Mouse (Mus musculus) hindbrain, embryonic 10.5 days (tissue): ENCODE data around the gene Enox1. TPM values are rescaled to one million over a fixed set of nuclear protein-coding genes. Genes with fewer than 3 reads are reported as not detected.

ENCODE experiments used
- DNase-seq: peaks from one replicate; pipeline ENCODE4 v3.0.0-alpha.2; 2017; ENCODE audit warnings: low spot score
- H3K27ac ChIP-seq: fragments of 300-500 bp; sonication (generic); 2 replicates; pipeline ENCODE4 v1.5.1; 2016; ENCODE audit warnings: mild to moderate bottlenecking, moderate library complexity
- H3K27me3 ChIP-seq: fragments of 300-500 bp; sonication (generic); 2 replicates; pipeline ENCODE4 v1.6.1; 2016; ENCODE audit warnings: mild to moderate bottlenecking; ENCODE audit not compliant: poor library complexity, insufficient read depth, severe bottlenecking
- H3K36me3 ChIP-seq: fragments of 300-500 bp; sonication (generic); 2 replicates; pipeline ENCODE4 v1.6.1; 2016; ENCODE audit warnings: mild to moderate bottlenecking, moderate library complexity
- H3K4me1 ChIP-seq: fragments of 300-500 bp; sonication (generic); replicated peaks from 2 replicates; pipeline ENCODE4 v1.6.1; 2016; ENCODE audit warnings: mild to moderate bottlenecking
- H3K4me3 ChIP-seq: fragments of 300-500 bp; sonication (generic); 2 replicates; pipeline ENCODE4 v1.5.1; 2016; ENCODE audit warnings: mild to moderate bottlenecking, moderate library complexity
- H3K9me3 ChIP-seq: fragments of 300-500 bp; sonication (generic); 2 replicates; pipeline ENCODE4 v1.6.1; 2016; ENCODE audit warnings: mild to moderate bottlenecking, moderate library complexity
- WGBS: fragments of 180-500 bp; shearing (Covaris S2); methylation state at CpG from one replicate; pipeline ENCODE4 v1.1.7; 2016; 5-methylcytosine and 5-hydroxymethylcytosine counted together
- polyA plus RNA-seq: library from polyadenylated mRNA; unstranded; fragments of >200 nt; fragmentation: Nextera tagmentation; extraction: Ambion mirVana; gene quantifications from 2 replicates; pipeline ENCODE4 v1.2.1, GENCODE M21; 2016

Enox1 gene
- polyA plus RNA-seq, 1 experiment from 2014 or later, result 17.6 TPM

DNA sequence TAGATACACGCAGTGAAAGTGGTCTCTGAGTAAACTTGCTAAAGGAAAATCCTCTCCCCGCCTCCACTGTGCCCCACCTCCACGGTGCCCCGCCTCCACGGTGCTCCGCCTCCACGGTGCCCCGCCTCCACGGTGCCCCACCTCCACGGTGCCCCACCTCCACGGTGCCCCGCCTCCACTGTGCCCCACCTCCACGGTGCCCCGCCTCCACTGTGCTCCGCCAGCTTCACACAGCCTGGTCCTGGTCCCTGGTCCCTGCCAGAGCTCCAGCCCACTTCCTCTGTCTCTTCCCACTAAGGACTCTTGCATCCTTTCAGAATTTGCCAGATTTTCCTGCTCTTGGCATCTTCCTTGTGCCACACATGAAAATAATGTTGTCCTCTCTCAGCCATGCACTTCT is 326.5 kb downstream of the Enox1 start:
- Histone ChIP-seq H3K4me3 (no peak overlapping the region), H3K36me3 (no peaks in the 10 kb centered on the region), H3K4me1 (0 out of 2 replicates have a peak, but pooled peaks cover 9% of the 10 kb centered on the region), H3K27ac (no peak overlapping the region), H3K27me3 (no peaks in the 10 kb centered on the region), H3K9me3 (no peaks in the 10 kb centered on the region)
- DNase-seq, result no peak
- 41% methylated on average over 15 of the region's 15 CpGs for WGBS

DNA sequence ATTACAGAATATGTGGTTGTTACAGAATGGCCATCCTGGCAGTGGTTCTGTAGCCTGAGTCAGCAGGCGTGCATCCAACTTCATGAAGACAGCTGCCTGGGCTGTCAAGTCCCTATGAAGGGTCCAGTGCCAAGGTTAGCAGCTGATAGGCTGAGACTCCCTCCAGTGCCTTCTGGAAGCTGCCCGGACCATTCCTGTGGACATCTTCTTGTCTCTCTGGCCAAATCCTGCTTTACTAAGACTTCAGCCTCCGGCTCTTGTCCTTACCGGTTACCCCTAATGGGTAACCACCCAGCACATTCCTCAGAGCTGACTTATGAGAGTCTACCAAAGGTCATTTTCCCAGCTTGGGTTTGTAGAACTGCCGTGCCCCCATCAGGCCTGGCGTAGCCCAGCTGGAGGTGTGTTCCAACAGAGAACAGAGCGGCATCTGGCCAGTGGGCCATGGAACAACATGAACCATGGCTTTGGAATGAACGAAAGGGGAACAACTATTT is 328.4 kb downstream of the Enox1 start:
- Histone ChIP-seq H3K36me3 (no peaks in the 10 kb centered on the region), H3K9me3 (no peaks in the 10 kb centered on the region), H3K4me3 (no peak overlapping the region), H3K27ac (no peak overlapping the region), H3K4me1 (0 out of 2 replicates have a peak, but pooled peaks cover 9% of the 10 kb centered on the region), H3K27me3 (no peaks in the 10 kb centered on the region)
- 82% methylated on average over 8 of the region's 8 CpGs for WGBS
- DNase-seq, result no peak

DNA sequence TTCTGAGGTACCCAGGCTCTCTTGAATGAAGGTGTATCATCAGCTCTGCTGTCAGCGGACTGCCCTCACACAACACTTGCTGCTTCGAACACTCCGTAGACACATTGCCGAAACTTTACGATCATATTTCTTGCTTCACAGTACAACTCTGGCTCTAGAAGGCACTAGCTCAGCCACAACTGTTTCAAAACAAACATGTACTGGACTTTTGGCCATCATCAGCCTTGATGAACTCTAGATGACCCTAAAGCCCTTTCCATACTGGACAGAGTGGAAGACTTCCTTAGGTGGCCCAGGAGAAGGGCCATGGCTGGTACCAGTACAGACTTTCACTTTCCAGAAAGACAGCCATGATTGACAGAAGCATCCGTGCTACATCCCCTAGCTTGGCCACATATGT is 334.1 kb downstream of the Enox1 start:
- Histone ChIP-seq H3K27ac (no peak overlapping the region), H3K4me3 (no peak overlapping the region), H3K27me3 (no peaks in the 10 kb centered on the region), H3K9me3 (no peaks in the 10 kb centered on the region), H3K36me3 (no peaks in the 10 kb centered on the region), H3K4me1 (0 out of 2 replicates have a peak, but pooled peaks cover 5% of the 10 kb centered on the region)
- no peak for DNase-seq
- WGBS, result 93% methylated on average over 6 of the region's 6 CpGs

DNA sequence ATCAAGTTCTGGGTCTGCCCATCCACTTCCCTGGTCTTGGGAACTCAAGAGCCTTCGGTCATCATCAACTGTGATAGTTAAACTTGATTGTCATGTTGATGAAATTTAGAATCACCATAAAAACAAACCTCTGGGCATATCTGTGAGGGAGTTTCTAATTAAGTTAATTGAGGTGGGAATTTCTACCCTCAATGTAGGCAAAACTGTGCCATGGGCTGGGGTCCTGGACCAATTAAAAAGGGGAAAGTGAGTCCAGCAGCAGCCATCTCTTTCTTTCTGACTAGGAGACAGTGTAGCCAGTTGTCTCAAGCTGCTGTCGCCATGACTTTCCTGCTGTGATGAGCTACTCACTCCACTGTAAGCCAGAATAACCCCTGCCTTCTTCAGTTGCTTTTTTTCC is 335.2 kb downstream of the Enox1 start:
- Histone ChIP-seq H3K9me3 (no peaks in the 10 kb centered on the region), H3K27me3 (no peaks in the 10 kb centered on the region), H3K27ac (no peak overlapping the region), H3K4me1 (0 out of 2 replicates have a peak, but pooled peaks cover 5% of the 10 kb centered on the region), H3K4me3 (no peak overlapping the region), H3K36me3 (no peaks in the 10 kb centered on the region)
- DNase-seq, result no peak
- WGBS, result 84% methylated on average over 2 of the region's 2 CpGs

DNA sequence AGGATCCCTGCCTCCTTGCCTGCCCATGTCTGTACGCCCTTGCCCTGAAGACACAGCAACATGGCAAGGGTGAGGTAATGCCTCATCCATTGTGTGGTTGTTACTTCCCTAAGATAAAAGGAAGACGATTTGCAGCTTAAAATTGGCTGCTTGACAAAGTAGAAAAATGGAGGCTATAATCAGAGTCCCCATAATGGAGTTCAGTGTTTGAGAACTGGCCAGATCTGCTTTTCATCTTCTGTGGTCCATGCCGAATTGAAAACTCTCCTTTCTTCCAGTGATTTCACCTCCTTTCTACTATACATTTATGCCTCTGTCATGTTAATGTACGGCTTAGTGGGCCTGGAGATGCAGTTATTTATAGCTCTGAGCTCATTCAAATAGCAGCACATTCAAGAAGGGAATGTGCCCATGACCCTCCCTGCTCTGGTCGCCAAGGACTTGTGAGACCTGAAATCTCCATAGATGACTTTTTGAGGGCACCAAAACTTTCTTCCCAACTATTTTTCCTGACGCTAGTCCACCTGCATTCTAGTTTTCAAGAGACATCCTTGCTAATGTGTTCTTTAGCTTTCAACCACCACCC is 343.5 kb downstream of the Enox1 start:
- Histone ChIP-seq H3K4me3 (no peak overlapping the region), H3K4me1 (no peaks in the 10 kb centered on the region), H3K36me3 (no peaks in the 10 kb centered on the region), H3K27me3 (no peaks in the 10 kb centered on the region), H3K27ac (no peak overlapping the region), H3K9me3 (no peaks in the 10 kb centered on the region)
- 80% methylated on average over 6 of the region's 6 CpGs for WGBS
- DNase-seq, result no peak

DNA sequence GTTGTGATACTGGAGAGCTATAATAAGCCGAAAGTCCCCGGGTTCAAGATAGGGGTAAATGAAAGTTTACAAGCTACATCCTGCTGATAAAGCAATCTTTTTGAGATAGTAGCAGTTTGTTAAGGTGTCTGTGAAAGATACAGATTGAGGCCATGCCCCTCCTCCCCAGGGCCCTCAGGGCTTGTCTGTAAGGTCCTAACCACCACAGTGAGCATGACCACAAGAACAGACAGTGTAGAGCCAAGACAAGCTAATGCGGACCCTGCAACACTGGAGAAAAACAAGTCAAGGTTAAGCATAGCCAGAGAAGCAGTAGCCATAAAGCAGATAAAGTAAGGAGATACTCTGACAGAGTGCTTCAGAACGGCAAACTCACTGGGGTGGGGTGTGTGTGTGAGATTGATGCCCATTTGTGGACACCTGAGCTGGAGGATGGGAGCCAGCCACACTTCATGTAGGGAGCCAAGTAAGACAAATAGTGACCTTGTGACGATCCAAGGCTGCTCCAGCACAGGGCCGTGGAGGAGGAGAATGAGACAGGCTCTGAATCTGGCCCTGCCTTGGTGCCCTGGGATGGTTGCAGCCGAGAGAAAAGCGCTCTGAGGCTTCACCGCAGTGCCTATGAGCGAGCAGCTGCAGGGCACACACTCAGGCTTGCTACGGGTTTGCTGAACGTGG is 348.0 kb downstream of the Enox1 start:
- Histone ChIP-seq H3K4me1 (no peaks in the 10 kb centered on the region), H3K36me3 (no peaks in the 10 kb centered on the region), H3K9me3 (no peaks in the 10 kb centered on the region), H3K27ac (no peak overlapping the region), H3K27me3 (no peaks in the 10 kb centered on the region), H3K4me3 (no peak overlapping the region)
- no peak for DNase-seq
- WGBS, result 84% methylated on average over 12 of the region's 12 CpGs

DNA sequence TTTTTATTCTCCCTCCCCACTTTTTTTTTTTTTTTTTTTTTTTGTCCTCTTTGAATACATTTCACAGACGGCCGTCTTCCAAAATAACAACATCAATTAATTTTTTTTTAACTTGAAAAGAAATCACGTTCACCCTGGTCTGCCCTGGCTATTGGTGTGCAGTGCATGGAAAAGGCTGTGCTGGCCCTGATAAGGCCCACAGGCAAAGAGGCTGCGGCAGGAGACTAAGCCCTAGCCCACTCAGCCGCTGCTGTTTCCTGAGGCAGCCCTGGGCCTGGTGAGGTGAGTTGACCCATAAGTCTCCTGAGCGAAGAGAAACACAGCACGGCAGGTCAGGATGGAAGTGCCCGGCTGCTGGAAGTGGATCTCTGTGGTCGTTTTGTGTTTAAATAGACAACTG is 349.8 kb downstream of the Enox1 start:
- Histone ChIP-seq H3K36me3 (no peaks in the 10 kb centered on the region), H3K4me3 (no peak overlapping the region), H3K27ac (no peak overlapping the region), H3K27me3 (no peaks in the 10 kb centered on the region), H3K4me1 (no peaks in the 10 kb centered on the region), H3K9me3 (no peaks in the 10 kb centered on the region)
- DNase-seq, result no peak
- 76% methylated on average over 9 of the region's 9 CpGs for WGBS

DNA sequence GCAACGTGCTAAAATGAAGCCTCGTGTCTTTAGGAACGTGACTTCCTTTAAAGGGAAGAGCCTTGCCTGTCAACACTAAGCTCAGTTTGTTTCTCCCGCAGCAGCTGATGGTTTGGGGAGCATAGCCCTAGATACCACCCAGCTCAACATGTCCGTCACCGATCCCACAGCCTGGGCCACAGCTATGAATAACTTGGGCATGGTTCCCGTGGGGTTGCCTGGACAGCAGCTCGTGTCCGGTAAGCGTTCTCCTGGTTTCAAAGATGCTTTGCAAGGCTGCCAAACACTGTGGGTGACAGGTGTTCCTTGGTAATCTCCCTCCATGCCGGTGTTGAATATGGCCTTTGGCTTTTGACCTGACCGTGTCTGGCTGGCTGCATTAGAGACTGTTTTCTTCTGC is 351.5 kb downstream of the Enox1 start:
- no peak for DNase-seq
- no peak overlapping the region for H3K27ac ChIP-seq
- peaks cover under 1% of the 10 kb centered on the region; the same call in 1 of the 2 replicates for H3K9me3 ChIP-seq
- 83% methylated on average over 12 of the region's 12 CpGs for WGBS
- no peaks in the 10 kb centered on the region for H3K36me3 ChIP-seq
- H3K4me1 ChIP-seq, result no peaks in the 10 kb centered on the region
- no peaks in the 10 kb centered on the region for H3K27me3 ChIP-seq
- no peak overlapping the region for H3K4me3 ChIP-seq

DNA sequence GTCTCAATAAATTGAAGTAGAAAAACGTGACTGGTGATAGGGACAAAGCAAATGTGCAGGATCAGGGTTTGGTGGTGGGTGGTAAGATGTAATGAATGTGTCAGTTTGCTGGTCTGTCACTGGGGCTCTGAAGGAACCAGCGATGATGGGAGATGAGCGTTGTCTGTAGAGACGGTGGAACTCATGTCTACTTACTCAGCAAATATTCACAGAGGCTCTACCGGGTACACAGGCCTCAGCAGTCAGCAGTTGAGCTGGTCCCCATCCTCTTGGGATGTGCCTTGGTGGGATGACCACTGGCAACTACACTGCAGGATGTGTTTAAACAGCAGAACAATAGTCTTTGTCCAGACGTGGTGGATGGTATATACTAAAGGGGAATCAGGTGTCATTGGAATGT is 352.5 kb downstream of the Enox1 start:
- Histone ChIP-seq H3K27me3 (no peaks in the 10 kb centered on the region), H3K9me3 (peaks cover 4% of the 10 kb centered on the region; the same call in 1 of the 2 replicates), H3K4me3 (no peak overlapping the region), H3K4me1 (no peaks in the 10 kb centered on the region), H3K27ac (no peak overlapping the region), H3K36me3 (no peaks in the 10 kb centered on the region)
- no peak for DNase-seq
- WGBS, result 80% methylated on average over 6 of the region's 6 CpGs

DNA sequence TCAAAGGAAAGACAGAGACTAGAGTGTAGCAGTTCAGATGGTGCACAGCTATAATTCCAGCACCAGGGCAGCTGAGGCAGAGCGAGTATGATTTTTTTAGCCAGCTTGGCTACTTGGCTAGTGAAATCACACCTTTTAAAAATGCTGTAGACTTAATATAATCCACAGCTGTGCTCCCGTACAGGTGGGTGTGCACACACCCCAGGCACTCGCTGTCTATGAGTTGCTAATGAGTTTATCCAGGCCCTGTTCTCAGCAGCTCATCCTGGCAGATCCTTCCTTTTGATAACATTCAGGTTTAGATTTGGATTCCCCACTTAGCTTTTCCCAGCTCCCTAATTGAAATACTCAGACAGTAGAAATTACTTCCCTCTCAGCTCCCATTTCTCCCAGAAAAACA is 353.4 kb downstream of the Enox1 start:
- no peaks in the 10 kb centered on the region for H3K4me1 ChIP-seq
- H3K27ac ChIP-seq, result no peak overlapping the region
- no peaks in the 10 kb centered on the region for H3K36me3 ChIP-seq
- DNase-seq, result no peak
- H3K27me3 ChIP-seq, result no peaks in the 10 kb centered on the region
- H3K4me3 ChIP-seq, result no peak overlapping the region
- 85% methylated on average over 3 of the region's 3 CpGs for WGBS
- H3K9me3 ChIP-seq, result peaks cover 4% of the 10 kb centered on the region; the same call in 1 of the 2 replicates

DNA sequence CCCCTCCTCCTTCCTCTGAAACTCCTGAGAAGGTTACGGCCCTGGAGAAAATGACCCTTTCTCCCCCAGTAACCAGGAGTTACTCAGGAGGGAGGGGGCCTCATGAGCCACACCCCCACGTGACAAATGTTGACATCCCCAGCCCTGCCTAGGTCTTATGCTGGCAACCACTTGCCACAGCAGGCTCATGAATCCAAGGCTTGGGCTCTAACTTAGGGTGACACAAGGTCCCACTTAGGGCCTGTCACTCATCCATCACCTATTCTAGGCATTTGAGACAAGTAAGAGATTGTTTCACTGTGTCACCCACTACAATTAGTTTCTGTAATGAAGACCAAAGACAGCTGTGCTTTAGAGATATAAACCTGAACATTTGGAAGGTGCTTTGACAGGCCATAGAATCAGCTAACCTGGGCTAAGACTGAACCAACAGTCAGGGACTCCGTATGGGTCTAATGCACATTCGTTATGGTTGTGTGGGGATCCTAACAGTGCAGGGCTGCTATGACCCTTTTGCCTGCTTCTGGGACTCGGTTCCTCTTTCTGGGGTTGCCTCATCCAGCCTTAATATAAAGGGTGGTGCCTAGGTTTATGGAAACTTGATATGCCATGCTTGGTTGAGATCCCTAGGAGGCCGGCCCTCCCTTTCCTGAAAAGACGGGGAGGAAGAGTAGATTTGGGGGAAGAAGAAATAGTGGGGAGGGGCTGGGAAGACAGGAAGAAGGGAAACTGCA is 354.7 kb downstream of the Enox1 start:
- 76% methylated on average over 7 of the region's 7 CpGs for WGBS
- no peak overlapping the region for H3K4me3 ChIP-seq
- DNase-seq, result no peak
- no peaks in the 10 kb centered on the region for H3K27me3 ChIP-seq
- H3K9me3 ChIP-seq, result peaks cover 4% of the 10 kb centered on the region; the same call in 1 of the 2 replicates
- no peaks in the 10 kb centered on the region for H3K36me3 ChIP-seq
- no peaks in the 10 kb centered on the region for H3K4me1 ChIP-seq
- H3K27ac ChIP-seq, result no peak overlapping the region

DNA sequence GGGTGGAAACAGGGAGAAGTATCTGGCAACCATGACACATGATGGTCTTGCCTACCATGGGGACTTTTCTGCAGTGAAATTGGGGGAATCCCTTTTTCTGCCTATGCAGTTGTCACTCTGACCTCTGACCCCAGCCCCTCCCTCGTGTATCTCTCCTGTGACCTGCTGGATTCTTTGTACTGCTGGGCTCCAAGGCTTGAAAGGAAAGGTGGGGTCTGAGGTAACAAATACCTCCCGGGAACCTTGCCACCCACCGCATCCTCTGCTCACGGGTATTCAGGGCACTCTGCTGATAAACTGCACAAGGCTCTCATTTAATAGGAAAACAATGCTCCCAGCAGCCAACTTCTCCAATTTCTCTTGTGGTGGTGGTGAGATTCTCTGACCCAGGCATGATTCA is 361.5 kb downstream of the Enox1 start:
- Histone ChIP-seq H3K9me3 (peaks cover 3% of the 10 kb centered on the region; the same call in 1 of the 2 replicates), H3K27ac (no peak overlapping the region), H3K36me3 (no peaks in the 10 kb centered on the region), H3K4me3 (no peak overlapping the region), H3K4me1 (peaks cover 3% of the 10 kb centered on the region; the same call in 1 of the 2 replicates), H3K27me3 (no peaks in the 10 kb centered on the region)
- DNase-seq, result no peak
- 67% methylated on average over 4 of the region's 4 CpGs for WGBS
